Comparison of ENCODE assay signal across 22 mouse cellular contexts in genomic region chr1:139252041-139252440, GRCm38 (mm10).
DNase-seq lines count a peak whose midpoint lies in the region; ATAC-seq and TF ChIP-seq lines count a peak whose summit lies in the region.
"Had no signal": no experiment of that assay in that cellular context is flagged by ENCODE, and none has a peak within 500 bp of the region (broad histone marks: within the 10 kb centered on the region; RNA-seq: fewer than 3 reads in every experiment).

No protein-coding gene starts in this region.

- H3K4me3 ChIP-seq in kidney, postnatal 0 days (replicated peaks; ENCODE audit: low read depth, low read length), result no peak overlapping the region
- no peak overlapping the region for H3K4me3 ChIP-seq in lung, embryonic 14.5 days (ENCODE audit: low read depth, low read length)
- no peak overlapping the region for H3K4me3 ChIP-seq in lung, embryonic 16.5 days (ENCODE audit: low read length)
- no peak overlapping the region for H3K4me3 ChIP-seq in lung, adult 2 months (replicated peaks; ENCODE audit: extremely low read depth, low read depth, low read length)
- no peak overlapping the region for H3K4me3 ChIP-seq in lung, postnatal 0 days (ENCODE audit: low read depth, low read length)

- H3K9ac ChIP-seq in kidney, postnatal 0 days (ENCODE audit: low read depth, low read length), result no peak overlapping the region
- no peak overlapping the region for H3K9ac ChIP-seq in lung, embryonic 14.5 days
- H3K9ac ChIP-seq in lung, embryonic 16.5 days (ENCODE audit: low read length), result no peak overlapping the region
- no peak overlapping the region for H3K9ac ChIP-seq in lung, postnatal 0 days (replicated peaks; ENCODE audit: low read depth)

- no peaks in the 10 kb centered on the region for H3K9me3 ChIP-seq in kidney, postnatal 0 days (replicated peaks; ENCODE audit: low read length)
- no peaks in the 10 kb centered on the region for H3K9me3 ChIP-seq in lung, embryonic 14.5 days (ENCODE audit: low read depth, low read length)
- H3K9me3 ChIP-seq in lung, embryonic 16.5 days (ENCODE audit: control insufficient read depth, low read length), result no peaks in the 10 kb centered on the region
- no peaks in the 10 kb centered on the region for H3K9me3 ChIP-seq in lung, postnatal 0 days (ENCODE audit: low read length)
- H3K9me3 ChIP-seq: G1E had no signal

- peak; percentile 20 for DNase-seq in kidney, postnatal 0 days (ENCODE audit: low spot score)
- no peak for DNase-seq in kidney, postnatal 36 days
- peak; percentile 70 for DNase-seq in lung, embryonic 14.5 days
- DNase-seq in lung, postnatal 25 days (ENCODE audit: low spot score), result no peak
- DNase-seq in lung, adult 2 months, result no peak
- peak; percentile 55 for DNase-seq in lung, postnatal 0 days (ENCODE audit: low spot score)
- DNase-seq in lung, postnatal 4 days, result no peak
- DNase-seq: adrenal gland, adult 2 months; adrenal gland, adult 8-10 months; adrenal gland, postnatal 10 days; adrenal gland, postnatal 14 days; adrenal gland, postnatal 25 days; adrenal gland, postnatal 36 days; B cell, adult 2 months; cerebellum, adult 11 months; cerebellum, adult 11-12 months had no signal

- no peaks in the 10 kb centered on the region for H3K36me3 ChIP-seq in kidney, postnatal 0 days (ENCODE audit: insufficient read depth, low read length)
- no peaks in the 10 kb centered on the region for H3K36me3 ChIP-seq in lung, embryonic 14.5 days (ENCODE audit: insufficient read depth)
- no peaks in the 10 kb centered on the region for H3K36me3 ChIP-seq in lung, embryonic 16.5 days (ENCODE audit: control insufficient read depth, insufficient read depth, low read length)
- no peaks in the 10 kb centered on the region for H3K36me3 ChIP-seq in lung, postnatal 0 days (ENCODE audit: insufficient read depth, low read length)
- H3K36me3 ChIP-seq: G1E had no signal

- TF ChIP-seq POLR2A in lung, adult 2 months (IDR thresholded peaks at IDR 0.05; ENCODE audit: borderline replicate concordance, extremely low read depth, low read depth, low read length), result no peak

- H3K27ac ChIP-seq in kidney, postnatal 0 days, result no peak overlapping the region
- no peak overlapping the region for H3K27ac ChIP-seq in lung, embryonic 14.5 days (ENCODE audit: low read depth)
- H3K27ac ChIP-seq in lung, embryonic 16.5 days (ENCODE audit: low read length), result no peak overlapping the region
- H3K27ac ChIP-seq in lung, postnatal 0 days (ENCODE audit: low read length), result no peak overlapping the region

- TF ChIP-seq EP300 in lung, postnatal 0 days (IDR thresholded peaks at IDR 0.05), result no peak

- no peak for ATAC-seq in kidney, postnatal 0 days (replicated peaks; ENCODE audit: low FRiP score, low read depth)
- ATAC-seq in lung, embryonic 14.5 days (ENCODE audit: insufficient read depth), result no peak
- ATAC-seq in lung, embryonic 16.5 days (ENCODE audit: low read depth), result peak; percentile 77; the same call in 1 of the 2 replicates
- no peak for ATAC-seq in lung, postnatal 0 days
- ATAC-seq: activated CD4-positive, CD25-positive, alpha-beta regulatory T cell, adult 4 months; CD4-positive, CD25-positive, alpha-beta regulatory T cell, adult 4 months; Patski had no signal

- 84% methylated on average over 3 of the region's 3 CpGs for WGBS in kidney, postnatal 0 days
- WGBS in lung, embryonic 14.5 days, result 71% methylated on average over 3 of the region's 3 CpGs
- 69% methylated on average over 3 of the region's 3 CpGs for WGBS in lung, embryonic 16.5 days
- WGBS in lung, adult 2 months, result 70% methylated on average over 3 of the region's 3 CpGs
- WGBS in lung, postnatal 0 days, result 64% methylated on average over 3 of the region's 3 CpGs

- H3K27me3 ChIP-seq in kidney, postnatal 0 days (ENCODE audit: insufficient read depth, low read length), result no peaks in the 10 kb centered on the region
- H3K27me3 ChIP-seq in lung, embryonic 14.5 days (ENCODE audit: insufficient read depth, low read length), result no peaks in the 10 kb centered on the region
- no peaks in the 10 kb centered on the region for H3K27me3 ChIP-seq in lung, embryonic 16.5 days (ENCODE audit: control insufficient read depth, insufficient read depth, low read depth, low read length)
- H3K27me3 ChIP-seq in lung, postnatal 0 days (replicated peaks; ENCODE audit: insufficient read depth, low read length), result no peaks in the 10 kb centered on the region
- H3K27me3 ChIP-seq: CH12.LX had no signal

- no peaks in the 10 kb centered on the region for H3K4me1 ChIP-seq in kidney, postnatal 0 days (replicated peaks; ENCODE audit: insufficient read depth, low read length)
- no peaks in the 10 kb centered on the region for H3K4me1 ChIP-seq in lung, embryonic 14.5 days (ENCODE audit: insufficient read depth)
- no peaks in the 10 kb centered on the region for H3K4me1 ChIP-seq in lung, embryonic 16.5 days (replicated peaks; ENCODE audit: control insufficient read depth, insufficient read depth, low read length)
- no peaks in the 10 kb centered on the region for H3K4me1 ChIP-seq in lung, adult 2 months (ENCODE audit: control insufficient read depth, insufficient read depth, low read length)
- H3K4me1 ChIP-seq in lung, postnatal 0 days (ENCODE audit: insufficient read depth, low read depth, low read length), result no peaks in the 10 kb centered on the region

- no peak overlapping the region for H3K4me2 ChIP-seq in kidney, postnatal 0 days (ENCODE audit: low read length)
- H3K4me2 ChIP-seq in lung, embryonic 14.5 days, result no peak overlapping the region
- H3K4me2 ChIP-seq in lung, embryonic 16.5 days (ENCODE audit: low read depth, low read length), result no peak overlapping the region
- no peak overlapping the region for H3K4me2 ChIP-seq in lung, postnatal 0 days (replicated peaks; ENCODE audit: low read depth, low read length)

- no peak for TF ChIP-seq CTCF in kidney, postnatal 0 days (IDR thresholded peaks at IDR 0.05; ENCODE audit: low read depth)
- TF ChIP-seq CTCF in lung, embryonic 14.5 days (IDR thresholded peaks at IDR 0.05; ENCODE audit: low read depth), result no peak
- TF ChIP-seq CTCF in lung, adult 2 months (IDR thresholded peaks at IDR 0.05; ENCODE audit: insufficient read depth, low read length), result no peak
- no peak for TF ChIP-seq CTCF in lung, postnatal 0 days (IDR thresholded peaks at IDR 0.05)

Comparison
In these comparisons a context has a peak if more than half of its experiments do, and no peak if none do; other contexts are left out.
1. DNase-seq: peak in kidney, postnatal 0 days (single experiment), lung, embryonic 14.5 days (single experiment) and lung, postnatal 0 days (single experiment); none in kidney, postnatal 36 days (0 of 2), lung, postnatal 25 days (single experiment), lung, adult 2 months (single experiment) and lung, postnatal 4 days (0 of 2).